Mouse (Mus musculus) G1E (cell line): ENCODE results near the gene Acot7. TPM values are rescaled to one million over a fixed set of nuclear protein-coding genes. Genes with fewer than 3 reads are reported as not detected.
"Not testable (repeated sequence)": the region's sequence is repeated elsewhere in the genome, so short reads cannot be mapped to it uniquely, and the experiment has no call there.

Experiments used
- ATAC-seq: 2 replicates; pipeline ENCODE4 v1.8.0; 2016; ENCODE audit warnings: mild to moderate bottlenecking; ENCODE audit not compliant: insufficient number of reproducible peaks, poor library complexity, low FRiP score, severe bottlenecking; ENCODE audit errors: extremely low read depth
- DNase-seq: peaks from one replicate; pipeline ENCODE4 v3.0.0; 2012; ENCODE audit warnings: low spot score
- H3K27me3 ChIP-seq: 2 replicates; pipeline ENCODE4 v1.6.1; 2012; ENCODE audit warnings: mild to moderate bottlenecking, low read length, inconsistent platforms; ENCODE audit not compliant: insufficient read depth
- H3K36me3 ChIP-seq: replicated peaks from 2 replicates; pipeline ENCODE3; 2012; ENCODE audit warnings: mild to moderate bottlenecking, inconsistent platforms
- H3K4me1 ChIP-seq: 2 replicates; pipeline ENCODE4 v1.6.1; 2012; ENCODE audit warnings: low read depth, low read length, inconsistent platforms, mixed read lengths; ENCODE audit not compliant: insufficient read depth
- H3K4me3 ChIP-seq: 2 replicates; pipeline ENCODE4 v1.5.1; 2012; ENCODE audit warnings: low read depth, mild to moderate bottlenecking, inconsistent platforms, low read length, moderate library complexity, mixed read lengths
- H3K9me3 ChIP-seq: replicated peaks from 2 replicates; pipeline ENCODE4 v1.6.1; 2012; ENCODE audit warnings: inconsistent platforms
- CTCF ChIP-seq: IDR thresholded peaks from 2 replicates; pipeline ENCODE4 v1.5.1; 2012; ENCODE audit warnings: low read depth, low read length, inconsistent platforms, mixed read lengths
- GATA1 ChIP-seq: IDR thresholded peaks from 2 replicates; pipeline ENCODE4 v1.6.1; 2012; ENCODE audit warnings: borderline replicate concordance, low read length, inconsistent platforms, mixed read lengths
- GATA2 ChIP-seq: IDR thresholded peaks from 2 replicates; pipeline ENCODE4 v1.6.1; 2012; ENCODE audit warnings: low read depth, low read length, inconsistent platforms, borderline replicate concordance
- POLR2AphosphoS5 ChIP-seq: IDR thresholded peaks from 2 replicates; pipeline ENCODE4 v1.6.1; 2012; ENCODE audit warnings: low read depth, low read length, inconsistent platforms; ENCODE audit not compliant: insufficient replicate concordance
- TAL1 ChIP-seq: conservative IDR thresholded peaks from 2 replicates; pipeline ENCODE4 v1.6.1; 2012; ENCODE audit warnings: low read depth, low read length, inconsistent platforms, mixed read lengths
- polyA plus RNA-seq: library from polyadenylated mRNA; stranded (reverse); fragments of >175 nt; gene quantifications from 2 replicates; pipeline ENCODE4 v1.2.3, GENCODE M21; 2012
- total RNA-seq, 2 experiments: library from RNA; stranded (forward) in 1 of 2; stranded (reverse) in 1 of 2; fragments of 200-1000 nt in 1 of 2; fragments of >200 nt in 1 of 2; fragmentation: Nextera tagmentation in 1 of 2; gene quantifications; 2 replicates each; pipeline ENCODE4 v1.2.3; 2014 to 2017

Gene Acot7
- total and polyA plus RNA-seq, 3 experiments: 17.6 to 51.1 (median 22.1) TPM

- H3K4me3 ChIP-seq: no peak overlapping the region
- peaks cover 93% of the 10 kb centered on the region for H3K36me3 ChIP-seq
- no peaks in the 10 kb centered on the region for H3K27me3 ChIP-seq
- no peaks in the 10 kb centered on the region; the same call in 1 of the 2 replicates for H3K4me1 ChIP-seq
- no peak for ATAC-seq
- no peaks in the 10 kb centered on the region for H3K9me3 ChIP-seq
- TF ChIP-seq GATA2: no peak
- TF ChIP-seq CTCF: no peak
- TF ChIP-seq TAL1: no peak
- TF ChIP-seq POLR2AphosphoS5: no peak
- no peak for TF ChIP-seq GATA1
- DNase-seq: no peak
Observed at GRCm38 (mm10) chr4:152226901-152227486, 49.1 kb downstream of the Acot7 start.

GRCm38 (mm10) chr4:152227749-152228527 is 50.0 kb downstream of the Acot7 start:
- Histone ChIP-seq H3K9me3 (no peaks in the 10 kb centered on the region), H3K36me3 (peaks cover 93% of the 10 kb centered on the region), H3K4me3 (no peak overlapping the region), H3K27me3 (no peaks in the 10 kb centered on the region), H3K4me1 (no peaks in the 10 kb centered on the region)
- ATAC-seq: no peak
- TF ChIP-seq POLR2AphosphoS5 (no peak), CTCF (no peak), GATA1 (no peak), TAL1 (no peak), GATA2 (no peak)
- DNase-seq: no peak

- H3K4me1 ChIP-seq: not testable (repeated sequence)
Observed at GRCm38 (mm10) chr4:152230331-152230730, 52.4 kb downstream of the Acot7 start.

GRCm38 (mm10) chr4:152231326-152231725 is 53.4 kb downstream of the Acot7 start:
- Histone ChIP-seq H3K4me3 (no peak overlapping the region), H3K27me3 (no peaks in the 10 kb centered on the region), H3K9me3 (no peaks in the 10 kb centered on the region), H3K36me3 (peaks cover 92% of the 10 kb centered on the region), H3K4me1 (no peaks in the 10 kb centered on the region)
- DNase-seq: no peak
- no peak for TF ChIP-seq POLR2AphosphoS5
- no peak for TF ChIP-seq GATA2
- TF ChIP-seq CTCF: no peak
- no peak for TF ChIP-seq TAL1
- TF ChIP-seq GATA1: no peak
- ATAC-seq: no peak

More at GRCm38 (mm10) chr4:152230331-152230730, 52.4 kb downstream of the Acot7 start:
- ATAC-seq, DNase-seq, H3K27me3 ChIP-seq, H3K9me3 ChIP-seq, H3K4me3 ChIP-seq: not testable (repeated sequence)
- H3K36me3 ChIP-seq: peaks cover 90% of the 10 kb centered on the region

- no peaks in the 10 kb centered on the region for H3K9me3 ChIP-seq
- no peaks in the 10 kb centered on the region for H3K27me3 ChIP-seq
- no peak for ATAC-seq
- no peak overlapping the region for H3K4me3 ChIP-seq
- H3K4me1 ChIP-seq: no peaks in the 10 kb centered on the region
- no peak for TF ChIP-seq POLR2AphosphoS5
- TF ChIP-seq GATA1: no peak
- TF ChIP-seq TAL1: no peak
- TF ChIP-seq GATA2: no peak
- no peak for TF ChIP-seq CTCF
- peaks cover 92% of the 10 kb centered on the region for H3K36me3 ChIP-seq
- DNase-seq: no peak
Observed at GRCm38 (mm10) chr4:152232411-152232903, 54.5 kb downstream of the Acot7 start.

- Histone ChIP-seq H3K9me3 (no peaks in the 10 kb centered on the region), H3K27me3 (no peaks in the 10 kb centered on the region), H3K4me1 (no peaks in the 10 kb centered on the region), H3K4me3 (no peak overlapping the region), H3K36me3 (peaks cover 96% of the 10 kb centered on the region)
- ATAC-seq (no peak), DNase-seq (no peak)
- no peak for TF ChIP-seq POLR2AphosphoS5
- TF ChIP-seq CTCF: no peak
- TF ChIP-seq GATA2: no peak
- no peak for TF ChIP-seq GATA1
- no peak for TF ChIP-seq TAL1
Observed at GRCm38 (mm10) chr4:152239974-152240373, 62.0 kb downstream of the Acot7 start.
